Mouse (Mus musculus) R1 (cell line): ENCODE measurements at regions not wholly inside any gene's neighbourhood (a gene's known extent, or its start where the extent isn't known, plus 50 kb on each side); places are given as distances from the start of the nearest gene placed in this dataset.
A peak's percentile ranks its signal among the peaks of the same experiment; 100 is the strongest.

ENCODE experiments used
- DNase-seq: peaks from one replicate; pipeline ENCODE4 v3.0.0-alpha.2; 2018; ENCODE audit warnings: low read depth, low spot score

- peak; percentile 18 for DNase-seq
Observed at GRCm38 (mm10) chr9:33769811-33770210, 715.9 kb upstream of the Kirrel3 start.

- DNase-seq, result no peak
Observed at GRCm38 (mm10) chr9:33774178-33774577, 711.5 kb upstream of the Kirrel3 start.

- DNase-seq, result no peak
Observed at GRCm38 (mm10) chr9:33790617-33791016, 695.1 kb upstream of the Kirrel3 start.

GRCm38 (mm10) chr9:33800250-33800649 lies 685.4 kb upstream of the Kirrel3 start:
- DNase-seq, result no peak

GRCm38 (mm10) chr9:33800763-33801162 lies 684.9 kb upstream of the Kirrel3 start:
- no peak for DNase-seq

- DNase-seq, result no peak
Observed at GRCm38 (mm10) chr9:33814739-33815368, 670.8 kb upstream of the Kirrel3 start.

GRCm38 (mm10) chr9:33822574-33823394 lies 662.9 kb upstream of the Kirrel3 start:
- DNase-seq, result no peak

GRCm38 (mm10) chr9:33826116-33826515 lies 659.6 kb upstream of the Kirrel3 start:
- no peak for DNase-seq

- DNase-seq, result no peak
Observed at GRCm38 (mm10) chr9:33827409-33827808, 658.3 kb upstream of the Kirrel3 start.

GRCm38 (mm10) chr9:33837666-33838380 lies 647.9 kb upstream of the Kirrel3 start:
- DNase-seq, result no peak

GRCm38 (mm10) chr9:33849623-33850022 lies 636.1 kb upstream of the Kirrel3 start:
- no peak for DNase-seq

- DNase-seq, result no peak
Observed at GRCm38 (mm10) chr9:33850024-33850423, 635.7 kb upstream of the Kirrel3 start.

- DNase-seq, result no peak
Observed at GRCm38 (mm10) chr9:33850993-33851392, 634.7 kb upstream of the Kirrel3 start.

- peak; percentile 16 for DNase-seq
Observed at GRCm38 (mm10) chr9:33856169-33856568, 629.5 kb upstream of the Kirrel3 start.

GRCm38 (mm10) chr9:33858511-33858910 lies 627.2 kb upstream of the Kirrel3 start:
- no peak for DNase-seq

- no peak for DNase-seq
Observed at GRCm38 (mm10) chr9:33868666-33869065, 617.0 kb upstream of the Kirrel3 start.

- DNase-seq, result no peak
Observed at GRCm38 (mm10) chr9:33887279-33887678, 598.4 kb upstream of the Kirrel3 start.

GRCm38 (mm10) chr9:33892001-33892400 lies 593.7 kb upstream of the Kirrel3 start:
- no peak for DNase-seq

- no peak for DNase-seq
Observed at GRCm38 (mm10) chr9:33901313-33902076, 584.2 kb upstream of the Kirrel3 start.

GRCm38 (mm10) chr9:33903991-33904570 lies 581.6 kb upstream of the Kirrel3 start:
- no peak for DNase-seq

- no peak for DNase-seq
Observed at GRCm38 (mm10) chr9:33914919-33915318, 570.8 kb upstream of the Kirrel3 start.
